14 mouse cellular contexts compared by ENCODE assay signal in genomic region chr1:64793234-64793530, GRCm38 (mm10). TPM values are rescaled to one million over a fixed set of nuclear protein-coding genes. Genes with fewer than 3 reads are reported as not detected.
DNase-seq lines count a peak whose midpoint lies in the region; ATAC-seq and TF ChIP-seq lines count a peak whose summit lies in the region.
"Had no signal": no experiment of that assay in that cellular context is flagged by ENCODE, and none has a peak within 500 bp of the region (broad histone marks: within the 10 kb centered on the region; RNA-seq: fewer than 3 reads in every experiment).

No protein-coding gene starts in this region.

- H3K4me2 ChIP-seq in heart, embryonic 16.5 days (ENCODE audit: low read depth, low read length): no peak overlapping the region
- no peak overlapping the region for H3K4me2 ChIP-seq in liver, postnatal 0 days (ENCODE audit: low read depth, low read length)
- H3K4me2 ChIP-seq in liver, embryonic 12.5 days: no peak overlapping the region
- no peak overlapping the region for H3K4me2 ChIP-seq in limb, embryonic 15.5 days
- H3K4me2 ChIP-seq: forebrain, embryonic 15.5 days; hindbrain, embryonic 12.5 days; liver, embryonic 15.5 days had no signal

- 69% methylated on average over 4 of the region's 4 CpGs for WGBS in heart, embryonic 16.5 days
- 70% methylated on average over 4 of the region's 4 CpGs for WGBS in liver, postnatal 0 days (ENCODE audit: insufficient replicate concordance)
- WGBS in liver, embryonic 12.5 days (ENCODE audit: insufficient replicate concordance): 78% methylated on average over 4 of the region's 4 CpGs
- 53% methylated on average over 4 of the region's 4 CpGs for WGBS in limb, embryonic 15.5 days

- H3K36me3 ChIP-seq in heart, embryonic 16.5 days (ENCODE audit: control insufficient read depth, insufficient read depth): peaks cover 6% of the 10 kb centered on the region; the same call in 1 of the 2 replicates
- H3K36me3 ChIP-seq in liver, postnatal 0 days (replicated peaks; ENCODE audit: insufficient read depth, low read length): no peaks in the 10 kb centered on the region
- 0 out of 2 replicates have a peak, but pooled peaks cover 3% of the 10 kb centered on the region for H3K36me3 ChIP-seq in liver, embryonic 12.5 days
- no peaks in the 10 kb centered on the region for H3K36me3 ChIP-seq in limb, embryonic 15.5 days
- H3K36me3 ChIP-seq: hindbrain, embryonic 12.5 days; liver, embryonic 15.5 days had no signal

- H3K27ac ChIP-seq in heart, embryonic 16.5 days (ENCODE audit: low read length): peak overlapping the region; percentile 96
- peak overlapping the region; percentile 90 for H3K27ac ChIP-seq in liver, postnatal 0 days (ENCODE audit: low read depth)
- H3K27ac ChIP-seq in liver, embryonic 12.5 days: no peak overlapping the region
- H3K27ac ChIP-seq in limb, embryonic 15.5 days: peak overlapping the region; percentile 80
- H3K27ac ChIP-seq: hindbrain, embryonic 12.5 days had no signal

- H3K4me1 ChIP-seq in heart, embryonic 16.5 days (ENCODE audit: control insufficient read depth, insufficient read depth, low read length): peaks cover 44% of the 10 kb centered on the region
- H3K4me1 ChIP-seq in liver, postnatal 0 days (ENCODE audit: insufficient read depth): peaks cover 35% of the 10 kb centered on the region
- H3K4me1 ChIP-seq in liver, embryonic 12.5 days: peaks cover 33% of the 10 kb centered on the region
- H3K4me1 ChIP-seq in limb, embryonic 15.5 days: peaks cover 31% of the 10 kb centered on the region

- TF ChIP-seq CTCF in liver, postnatal 0 days (IDR thresholded peaks at IDR 0.05; ENCODE audit: low read depth): no peak

- H3K27me3 ChIP-seq in heart, embryonic 16.5 days (ENCODE audit: control insufficient read depth, insufficient read depth, low read length): no peaks in the 10 kb centered on the region
- H3K27me3 ChIP-seq in liver, postnatal 0 days (ENCODE audit: insufficient read depth, low read length): no peaks in the 10 kb centered on the region
- no peaks in the 10 kb centered on the region for H3K27me3 ChIP-seq in liver, embryonic 12.5 days (replicated peaks)
- no peaks in the 10 kb centered on the region for H3K27me3 ChIP-seq in limb, embryonic 15.5 days
- H3K27me3 ChIP-seq: forebrain, embryonic 15.5 days; hindbrain, embryonic 12.5 days; liver, embryonic 15.5 days had no signal

- H3K9ac ChIP-seq in heart, embryonic 16.5 days (ENCODE audit: low read length): no peak overlapping the region
- no peak overlapping the region for H3K9ac ChIP-seq in liver, postnatal 0 days (replicated peaks)
- H3K9ac ChIP-seq in liver, embryonic 12.5 days: no peak overlapping the region
- no peak overlapping the region for H3K9ac ChIP-seq in limb, embryonic 15.5 days
- H3K9ac ChIP-seq: forebrain, embryonic 15.5 days; hindbrain, embryonic 12.5 days; liver, embryonic 15.5 days had no signal

- ATAC-seq in heart, embryonic 16.5 days (replicated peaks; ENCODE audit: extremely low read depth, insufficient read depth, low FRiP score): no peak
- ATAC-seq in liver, postnatal 0 days: no peak
- ATAC-seq in liver, embryonic 12.5 days: no peak
- ATAC-seq in limb, embryonic 15.5 days (ENCODE audit: insufficient number of reproducible peaks, low FRiP score, low TSS enrichment, low read depth): no peak
- ATAC-seq: forebrain, embryonic 15.5 days had no signal

- DNase-seq in heart, adult 8-10 months (ENCODE audit: low spot score): no peak
- no peak for DNase-seq in liver, postnatal 0 days
- DNase-seq in urinary bladder, postnatal 36 days (ENCODE audit: low spot score in 2 of 2): no peak
- no peak for DNase-seq in right cerebral cortex, postnatal 25 days
- DNase-seq: cerebellum, adult 18-20 months; midbrain, embryonic 14.5 days; spleen, adult 18-20 months; thymus, adult 18-20 months had no signal

- no peak overlapping the region for H3K4me3 ChIP-seq in heart, embryonic 16.5 days (ENCODE audit: low read length)
- H3K4me3 ChIP-seq in liver, postnatal 0 days (ENCODE audit: low read depth, low read length): no peak overlapping the region
- H3K4me3 ChIP-seq in liver, embryonic 12.5 days: no peak overlapping the region
- no peak overlapping the region for H3K4me3 ChIP-seq in limb, embryonic 15.5 days
- H3K4me3 ChIP-seq: forebrain, embryonic 15.5 days; hindbrain, embryonic 12.5 days; liver, embryonic 15.5 days had no signal

- H3K9me3 ChIP-seq in heart, embryonic 16.5 days (replicated peaks; ENCODE audit: control insufficient read depth, low read length): no peaks in the 10 kb centered on the region
- H3K9me3 ChIP-seq in liver, postnatal 0 days (ENCODE audit: low read length): no peaks in the 10 kb centered on the region
- H3K9me3 ChIP-seq in liver, embryonic 12.5 days (replicated peaks): no peaks in the 10 kb centered on the region
- H3K9me3 ChIP-seq in limb, embryonic 15.5 days: no peaks in the 10 kb centered on the region
- H3K9me3 ChIP-seq: forebrain, embryonic 15.5 days; hindbrain, embryonic 12.5 days; liver, embryonic 15.5 days had no signal

- no peak for TF ChIP-seq EP300 in liver, postnatal 0 days (IDR thresholded peaks at IDR 0.05; ENCODE audit: low read depth)

RNA-seq across cellular contexts. Expression of gene Fzd5, which starts 55.6 kb away (rescaled TPM):
- polyA plus RNA-seq in heart, embryonic 16.5 days (2015; fragmentation: Nextera tagmentation; extraction: Ambion mirVana): 1.8 and 1.9 TPM in 2 replicates
- 1 to 10 TPM; 3.9 to 4.4 (median 4.3) TPM for total RNA-seq in heart, adult 8-10 months (2022)
- 0.94 and 0.99 TPM in 2 replicates for polyA plus RNA-seq in liver, postnatal 0 days (2015; fragmentation: Nextera tagmentation; extraction: Ambion mirVana)
- 3.6 and 4.1 TPM in 2 replicates for polyA plus RNA-seq in liver, embryonic 12.5 days (2016; fragmentation: Nextera tagmentation; extraction: Ambion mirVana)
- 1.8 and 1.9 TPM in 2 replicates for polyA plus RNA-seq in limb, embryonic 15.5 days (2015; fragmentation: Nextera tagmentation; extraction: Ambion mirVana)
